Mouse (Mus musculus) kidney, adult 2 months (tissue): ENCODE measurements around the gene Klhdc8a.

Experiments used
- CTCF ChIP-seq: fragments of 200-500 bp; conservative IDR thresholded peaks from 2 replicates; pipeline ENCODE4 v1.5.1; 2011; ENCODE audit warnings: low read depth, mild to moderate bottlenecking, control low read depth, low read length, moderate library complexity, mixed read lengths; ENCODE audit not compliant: insufficient read depth, insufficient read length
- POLR2A ChIP-seq: fragments of 200-500 bp; IDR thresholded peaks from one replicate; pipeline ENCODE4 v1.6.1; 2011; ENCODE audit warnings: low read depth, low read length, control low read depth

DNA sequence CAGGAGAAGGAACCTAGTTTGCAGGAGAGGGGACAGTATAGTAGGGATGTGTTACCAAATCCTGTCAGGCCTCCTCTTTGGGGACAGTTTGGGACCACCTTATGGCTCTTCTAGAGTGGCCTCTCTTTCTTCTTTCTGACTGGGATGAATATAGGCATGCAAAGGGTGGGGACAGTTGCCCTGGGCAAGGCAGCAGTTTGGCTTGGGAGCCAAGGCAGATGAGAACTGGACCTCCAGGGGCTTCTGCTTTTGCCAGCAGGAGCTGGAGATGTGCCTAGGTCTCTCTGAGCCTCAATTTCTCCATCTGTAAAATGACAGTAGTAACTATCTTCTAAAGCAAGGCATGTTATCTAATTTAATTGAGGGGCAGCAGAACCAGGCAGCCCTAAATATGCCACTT is 48.5 kb downstream of the Klhdc8a start:
- TF ChIP-seq POLR2A (no peak), CTCF (no peak)
